Mouse (Mus musculus) spleen, adult 2 months (tissue): Measurements from ENCODE around the gene Psors1c2.

Source experiments
- CTCF ChIP-seq: fragments of 200-500 bp; IDR thresholded peaks from 2 replicates; pipeline ENCODE4 v1.5.1; 2011; ENCODE audit warnings: mild to moderate bottlenecking, inconsistent platforms; ENCODE audit not compliant: insufficient read depth, insufficient read length, insufficient replicate concordance; ENCODE audit errors: extremely low read depth
- POLR2A ChIP-seq: fragments of 200-500 bp; IDR thresholded peaks from 2 replicates; pipeline ENCODE4 v1.6.1; 2011; ENCODE audit warnings: low read depth, low read length, inconsistent platforms

DNA sequence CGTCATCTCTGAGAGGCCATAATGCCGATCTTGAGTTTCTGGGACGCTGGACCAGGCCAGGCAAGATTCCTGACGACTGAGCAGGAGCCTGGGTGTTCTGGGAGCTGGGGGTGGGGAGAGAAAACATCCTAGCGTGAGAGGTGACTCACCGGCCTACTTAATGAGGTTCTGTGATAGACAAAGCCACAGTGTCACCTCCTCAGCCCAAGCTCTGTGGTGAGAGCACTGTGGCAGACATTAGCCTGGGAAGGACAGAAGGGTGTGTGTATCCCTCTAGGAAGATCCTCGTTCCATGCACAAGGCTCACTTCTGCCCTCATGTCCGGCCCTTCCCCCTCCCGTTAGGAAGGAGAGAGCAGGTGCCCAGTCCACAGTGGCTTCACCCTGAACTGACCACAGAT, 24.4 kb downstream of the Psors1c2 start:
- no peak for TF ChIP-seq POLR2A
- no peak for TF ChIP-seq CTCF
